Comparison of ENCODE assay signal across 19 mouse cellular contexts in genomic region chr2:148326414-148326813, GRCm38 (mm10).
DNase-seq lines count a peak whose midpoint lies in the region; ATAC-seq and TF ChIP-seq lines count a peak whose summit lies in the region.
"Had no signal": no experiment of that assay in that cellular context is flagged by ENCODE, and none has a peak within 500 bp of the region (broad histone marks: within the 10 kb centered on the region; RNA-seq: fewer than 3 reads in every experiment).

No protein-coding gene starts in this region.

- H3K27me3 ChIP-seq in hindbrain, embryonic 11.5 days (ENCODE audit: control insufficient read depth, insufficient read depth, low read length) = no peaks in the 10 kb centered on the region
- no peaks in the 10 kb centered on the region for H3K27me3 ChIP-seq in hindbrain, embryonic 16.5 days (replicated peaks; ENCODE audit: control insufficient read depth, insufficient read depth, low read length)
- H3K27me3 ChIP-seq in embryonic facial prominence, embryonic 14.5 days (replicated peaks; ENCODE audit: control insufficient read depth, insufficient read depth, low read length) = no peaks in the 10 kb centered on the region
- peaks cover 4% of the 10 kb centered on the region for H3K27me3 ChIP-seq in limb, embryonic 12.5 days
- H3K27me3 ChIP-seq in kidney, adult 2 months (replicated peaks; ENCODE audit: control insufficient read depth, insufficient read depth, low read length) = no peaks in the 10 kb centered on the region; the same call in 1 of the 2 replicates
- H3K27me3 ChIP-seq: liver, embryonic 13.5 days had no signal

- no peak overlapping the region for H3K27ac ChIP-seq in hindbrain, embryonic 11.5 days (ENCODE audit: low read depth, low read length)
- H3K27ac ChIP-seq in hindbrain, embryonic 16.5 days (ENCODE audit: low read depth, low read length) = no peak overlapping the region
- peak overlapping the region; percentile 72 for H3K27ac ChIP-seq in cortical plate, adult 2 months (ENCODE audit: insufficient read depth, low read length)
- H3K27ac ChIP-seq in embryonic facial prominence, embryonic 14.5 days (replicated peaks; ENCODE audit: low read depth, low read length) = peak overlapping the region; percentile 48; the same call in 1 of the 2 replicates
- H3K27ac ChIP-seq in limb, embryonic 12.5 days = no peak overlapping the region
- H3K27ac ChIP-seq in kidney, adult 2 months (ENCODE audit: insufficient read depth, low read depth, low read length) = no peak overlapping the region
- H3K27ac ChIP-seq: liver, embryonic 13.5 days; midbrain, embryonic 10.5 days had no signal

- H3K4me3 ChIP-seq in hindbrain, embryonic 11.5 days (ENCODE audit: low read depth, low read length) = no peak overlapping the region
- no peak overlapping the region for H3K4me3 ChIP-seq in hindbrain, embryonic 16.5 days (ENCODE audit: low read length)
- no peak overlapping the region for H3K4me3 ChIP-seq in cortical plate, adult 2 months (ENCODE audit: insufficient read depth, low read length)
- H3K4me3 ChIP-seq in embryonic facial prominence, embryonic 14.5 days (ENCODE audit: low read depth, low read length) = no peak overlapping the region
- no peak overlapping the region for H3K4me3 ChIP-seq in limb, embryonic 12.5 days (replicated peaks)
- H3K4me3 ChIP-seq in kidney, adult 2 months (ENCODE audit: insufficient read depth, low read depth, low read length) = no peak overlapping the region
- H3K4me3 ChIP-seq: liver, embryonic 13.5 days; midbrain, embryonic 10.5 days had no signal

- no peak for TF ChIP-seq POLR2A in cortical plate, adult 2 months (IDR thresholded peaks at IDR 0.05; ENCODE audit: extremely low read depth, insufficient read depth, low read length)
- no peak for TF ChIP-seq POLR2A in kidney, adult 2 months (IDR thresholded peaks at IDR 0.05; ENCODE audit: low read depth, low read length)

- no peak overlapping the region for H3K4me2 ChIP-seq in hindbrain, embryonic 11.5 days (replicated peaks; ENCODE audit: low read depth, low read length)
- H3K4me2 ChIP-seq in hindbrain, embryonic 16.5 days (ENCODE audit: low read length) = no peak overlapping the region
- no peak overlapping the region for H3K4me2 ChIP-seq in embryonic facial prominence, embryonic 14.5 days (ENCODE audit: low read depth, low read length)
- 0 out of 2 replicates have a peak overlapping the region, but pooled peaks have one; percentile 21 for H3K4me2 ChIP-seq in limb, embryonic 12.5 days
- H3K4me2 ChIP-seq: heart, embryonic 11.5 days; liver, embryonic 13.5 days had no signal

- 0 out of 2 replicates have a peak, but pooled peaks have one; percentile 63 for ATAC-seq in hindbrain, embryonic 11.5 days (ENCODE audit: low FRiP score)
- ATAC-seq in hindbrain, embryonic 16.5 days = no peak
- ATAC-seq in embryonic facial prominence, embryonic 14.5 days (ENCODE audit: low read depth) = peak; percentile 68; the same call in 1 of the 2 replicates
- ATAC-seq in limb, embryonic 12.5 days (ENCODE audit: insufficient number of reproducible peaks, insufficient read depth, low FRiP score, low TSS enrichment, low read depth) = peak; percentile 88; the same call in 1 of the 2 replicates
- ATAC-seq: lung, postnatal 0 days had no signal

- H3K4me1 ChIP-seq in hindbrain, embryonic 11.5 days (replicated peaks; ENCODE audit: control insufficient read depth, insufficient read depth, low read length) = no peaks in the 10 kb centered on the region
- no peaks in the 10 kb centered on the region for H3K4me1 ChIP-seq in hindbrain, embryonic 16.5 days (ENCODE audit: control insufficient read depth, insufficient read depth, low read depth, low read length)
- peaks cover 3% of the 10 kb centered on the region for H3K4me1 ChIP-seq in cortical plate, adult 2 months (ENCODE audit: control insufficient read depth, insufficient read depth, low read length)
- peaks cover 19% of the 10 kb centered on the region for H3K4me1 ChIP-seq in embryonic facial prominence, embryonic 14.5 days (ENCODE audit: control insufficient read depth, insufficient read depth, low read length)
- H3K4me1 ChIP-seq in limb, embryonic 12.5 days (replicated peaks) = peaks cover 15% of the 10 kb centered on the region
- H3K4me1 ChIP-seq in kidney, adult 2 months (ENCODE audit: control insufficient read depth, insufficient read depth, low read length) = no peaks in the 10 kb centered on the region
- H3K4me1 ChIP-seq: liver, embryonic 13.5 days had no signal

- no peak overlapping the region for H3K9ac ChIP-seq in hindbrain, embryonic 11.5 days (ENCODE audit: low read depth, low read length)
- H3K9ac ChIP-seq in hindbrain, embryonic 16.5 days (ENCODE audit: low read depth, low read length) = no peak overlapping the region
- no peak overlapping the region for H3K9ac ChIP-seq in embryonic facial prominence, embryonic 14.5 days (ENCODE audit: low read depth, low read length)
- no peak overlapping the region for H3K9ac ChIP-seq in limb, embryonic 12.5 days (replicated peaks)
- H3K9ac ChIP-seq: liver, embryonic 13.5 days had no signal

- no peaks in the 10 kb centered on the region for H3K36me3 ChIP-seq in hindbrain, embryonic 11.5 days (ENCODE audit: control insufficient read depth, insufficient read depth, low read length)
- H3K36me3 ChIP-seq in hindbrain, embryonic 16.5 days (ENCODE audit: control insufficient read depth, insufficient read depth, low read length) = no peaks in the 10 kb centered on the region
- no peaks in the 10 kb centered on the region for H3K36me3 ChIP-seq in embryonic facial prominence, embryonic 14.5 days (ENCODE audit: control insufficient read depth, insufficient read depth, low read length)
- no peaks in the 10 kb centered on the region for H3K36me3 ChIP-seq in limb, embryonic 12.5 days
- H3K36me3 ChIP-seq in kidney, adult 2 months (ENCODE audit: control insufficient read depth, insufficient read depth, low read length) = no peaks in the 10 kb centered on the region
- H3K36me3 ChIP-seq: liver, embryonic 13.5 days; midbrain, embryonic 10.5 days had no signal

- peak; percentile 8 for DNase-seq in hindbrain, embryonic 11.5 days (ENCODE audit: low spot score)
- DNase-seq in embryonic facial prominence, embryonic 14.5 days (ENCODE audit: low spot score) = peak; percentile 52
- no peak for DNase-seq in Muller cell, postnatal 12 days (ENCODE audit: inconsistent ontology term)
- DNase-seq in right cerebral cortex, postnatal 14 days = no peak
- no peak for DNase-seq in kidney, adult 2 months
- DNase-seq: cerebellum, adult 11-12 months; gastrocnemius, postnatal 25 days; heart, postnatal 36 days; kidney, adult 11 months; kidney, postnatal 4 days; liver, embryonic 13.5 days; right cerebral cortex, postnatal 4 days; thymus, postnatal 25 days had no signal

- no peak for TF ChIP-seq CTCF in cortical plate, adult 2 months (IDR thresholded peaks at IDR 0.05; ENCODE audit: extremely low read depth, insufficient read depth, low read length)
- TF ChIP-seq CTCF in kidney, adult 2 months (conservative IDR thresholded peaks at IDR 0.05; ENCODE audit: insufficient read depth, insufficient read length, low read depth, low read length) = no peak

- 66% methylated on average over 2 of the region's 2 CpGs for WGBS in hindbrain, embryonic 11.5 days
- WGBS in hindbrain, embryonic 16.5 days = 58% methylated on average over 2 of the region's 2 CpGs
- WGBS in embryonic facial prominence, embryonic 14.5 days = 12% methylated on average over 2 of the region's 2 CpGs
- 18% methylated on average over 2 of the region's 2 CpGs for WGBS in limb, embryonic 12.5 days
- WGBS in kidney, adult 2 months = 57% methylated on average over 2 of the region's 2 CpGs

- H3K9me3 ChIP-seq in hindbrain, embryonic 11.5 days (ENCODE audit: control insufficient read depth, low read length) = no peaks in the 10 kb centered on the region
- H3K9me3 ChIP-seq in hindbrain, embryonic 16.5 days (ENCODE audit: control insufficient read depth, low read length) = no peaks in the 10 kb centered on the region
- no peaks in the 10 kb centered on the region for H3K9me3 ChIP-seq in embryonic facial prominence, embryonic 14.5 days (ENCODE audit: control insufficient read depth, low read length)
- no peaks in the 10 kb centered on the region for H3K9me3 ChIP-seq in limb, embryonic 12.5 days
- H3K9me3 ChIP-seq: liver, embryonic 13.5 days; midbrain, embryonic 10.5 days had no signal

Comparison
In these comparisons a context has a peak if more than half of its experiments do, and no peak if none do; other contexts are left out.
1. DNase-seq: peak in hindbrain, embryonic 11.5 days (single experiment) and embryonic facial prominence, embryonic 14.5 days (single experiment); none in Muller cell, postnatal 12 days (single experiment), right cerebral cortex, postnatal 14 days (single experiment) and kidney, adult 2 months (single experiment).
2. H3K27ac ChIP-seq: peak in cortical plate, adult 2 months (single experiment) and embryonic facial prominence, embryonic 14.5 days (single experiment); none in hindbrain, embryonic 11.5 days (single experiment), hindbrain, embryonic 16.5 days (single experiment), limb, embryonic 12.5 days (single experiment) and kidney, adult 2 months (single experiment).